Mouse (Mus musculus): ENCODE measurements at regions not wholly inside any gene's neighbourhood (a gene's known extent, or its start where the extent isn't known, plus 50 kb on each side); places are given as distances from the start of the nearest gene placed in this dataset.

GRCm38 (mm10) chr14:36499323-36499722 is 404.6 kb downstream of the 4930474N05Rik start:
- Histone ChIP-seq H3K27ac (ENCODE audit: low read length) (no peak overlapping the region), H3K4me3 (ENCODE audit: low read depth, low read length) (no peak overlapping the region), H3K27me3 (ENCODE audit: control insufficient read depth, insufficient read depth, low read length) (no peaks in the 10 kb centered on the region), H3K9ac (replicated peaks; ENCODE audit: low read depth, low read length) (no peak overlapping the region), H3K4me2 (replicated peaks; ENCODE audit: low read depth, low read length) (no peak overlapping the region), H3K36me3 (ENCODE audit: control insufficient read depth, insufficient read depth, low read length) (no peaks in the 10 kb centered on the region), H3K4me1 (ENCODE audit: control insufficient read depth, insufficient read depth, low read length) (no peaks in the 10 kb centered on the region), H3K9me3 (ENCODE audit: control insufficient read depth, low read depth, low read length) (no peaks in the 10 kb centered on the region)
- ATAC-seq (ENCODE audit: insufficient number of reproducible peaks, insufficient read depth, low FRiP score, low read depth): no peak
- 81% methylated on average over 2 of the region's 2 CpGs for WGBS

GRCm38 (mm10) chr14:36485499-36485898 is 390.8 kb downstream of the 4930474N05Rik start:
- no peak for ATAC-seq (ENCODE audit: insufficient number of reproducible peaks, insufficient read depth, low FRiP score, low read depth)
- Histone ChIP-seq H3K36me3 (ENCODE audit: control insufficient read depth, insufficient read depth, low read length) (no peaks in the 10 kb centered on the region), H3K4me3 (ENCODE audit: low read depth, low read length) (no peak overlapping the region), H3K9ac (replicated peaks; ENCODE audit: low read depth, low read length) (no peak overlapping the region), H3K27ac (ENCODE audit: low read length) (no peak overlapping the region), H3K9me3 (ENCODE audit: control insufficient read depth, low read depth, low read length) (no peaks in the 10 kb centered on the region), H3K4me1 (ENCODE audit: control insufficient read depth, insufficient read depth, low read length) (no peaks in the 10 kb centered on the region), H3K4me2 (replicated peaks; ENCODE audit: low read depth, low read length) (no peak overlapping the region), H3K27me3 (ENCODE audit: control insufficient read depth, insufficient read depth, low read length) (no peaks in the 10 kb centered on the region)

GRCm38 (mm10) chr14:36471617-36472016 is 376.9 kb downstream of the 4930474N05Rik start:
- H3K36me3 ChIP-seq (ENCODE audit: control insufficient read depth, insufficient read depth, low read length): no peaks in the 10 kb centered on the region
- WGBS: 66% methylated on average over 2 of the region's 2 CpGs
- no peak overlapping the region for H3K4me3 ChIP-seq (ENCODE audit: low read depth, low read length)
- no peaks in the 10 kb centered on the region for H3K27me3 ChIP-seq (ENCODE audit: control insufficient read depth, insufficient read depth, low read length)
- H3K4me1 ChIP-seq (ENCODE audit: control insufficient read depth, insufficient read depth, low read length): no peaks in the 10 kb centered on the region
- H3K9me3 ChIP-seq (ENCODE audit: control insufficient read depth, low read depth, low read length): no peaks in the 10 kb centered on the region
- no peak overlapping the region for H3K4me2 ChIP-seq (replicated peaks; ENCODE audit: low read depth, low read length)
- H3K9ac ChIP-seq (replicated peaks; ENCODE audit: low read depth, low read length): no peak overlapping the region
- H3K27ac ChIP-seq (ENCODE audit: low read length): no peak overlapping the region
- no peak for ATAC-seq (ENCODE audit: insufficient number of reproducible peaks, insufficient read depth, low FRiP score, low read depth)

GRCm38 (mm10) chr14:36470362-36470761 is 375.6 kb downstream of the 4930474N05Rik start:
- Histone ChIP-seq H3K9ac (replicated peaks; ENCODE audit: low read depth, low read length) (no peak overlapping the region), H3K27me3 (ENCODE audit: control insufficient read depth, insufficient read depth, low read length) (no peaks in the 10 kb centered on the region), H3K9me3 (ENCODE audit: control insufficient read depth, low read depth, low read length) (no peaks in the 10 kb centered on the region), H3K4me3 (ENCODE audit: low read depth, low read length) (no peak overlapping the region), H3K4me2 (replicated peaks; ENCODE audit: low read depth, low read length) (no peak overlapping the region), H3K27ac (ENCODE audit: low read length) (no peak overlapping the region), H3K4me1 (ENCODE audit: control insufficient read depth, insufficient read depth, low read length) (no peaks in the 10 kb centered on the region), H3K36me3 (ENCODE audit: control insufficient read depth, insufficient read depth, low read length) (no peaks in the 10 kb centered on the region)
- WGBS: 80% methylated on average over 1 of the region's 1 CpGs
- ATAC-seq (ENCODE audit: insufficient number of reproducible peaks, insufficient read depth, low FRiP score, low read depth): no peak

GRCm38 (mm10) chr14:36453049-36453448 is 358.3 kb downstream of the 4930474N05Rik start:
- H3K27ac ChIP-seq (ENCODE audit: low read length): no peak overlapping the region
- no peaks in the 10 kb centered on the region for H3K9me3 ChIP-seq (ENCODE audit: control insufficient read depth, low read depth, low read length)
- 79% methylated on average over 1 of the region's 1 CpGs for WGBS
- H3K4me2 ChIP-seq (replicated peaks; ENCODE audit: low read depth, low read length): no peak overlapping the region
- H3K4me1 ChIP-seq (ENCODE audit: control insufficient read depth, insufficient read depth, low read length): no peaks in the 10 kb centered on the region
- H3K4me3 ChIP-seq (ENCODE audit: low read depth, low read length): no peak overlapping the region
- H3K36me3 ChIP-seq (ENCODE audit: control insufficient read depth, insufficient read depth, low read length): no peaks in the 10 kb centered on the region
- ATAC-seq (ENCODE audit: insufficient number of reproducible peaks, insufficient read depth, low FRiP score, low read depth): no peak
- H3K27me3 ChIP-seq (ENCODE audit: control insufficient read depth, insufficient read depth, low read length): no peaks in the 10 kb centered on the region
- H3K9ac ChIP-seq (replicated peaks; ENCODE audit: low read depth, low read length): no peak overlapping the region

GRCm38 (mm10) chr14:36450126-36450525 is 355.4 kb downstream of the 4930474N05Rik start:
- Histone ChIP-seq H3K27ac (ENCODE audit: low read length) (no peak overlapping the region), H3K4me2 (replicated peaks; ENCODE audit: low read depth, low read length) (no peak overlapping the region), H3K9ac (replicated peaks; ENCODE audit: low read depth, low read length) (no peak overlapping the region), H3K9me3 (ENCODE audit: control insufficient read depth, low read depth, low read length) (no peaks in the 10 kb centered on the region), H3K4me3 (ENCODE audit: low read depth, low read length) (no peak overlapping the region), H3K36me3 (ENCODE audit: control insufficient read depth, insufficient read depth, low read length) (no peaks in the 10 kb centered on the region), H3K4me1 (ENCODE audit: control insufficient read depth, insufficient read depth, low read length) (no peaks in the 10 kb centered on the region), H3K27me3 (ENCODE audit: control insufficient read depth, insufficient read depth, low read length) (no peaks in the 10 kb centered on the region)
- no peak for ATAC-seq (ENCODE audit: insufficient number of reproducible peaks, insufficient read depth, low FRiP score, low read depth)

GRCm38 (mm10) chr14:36414656-36415273 is 320.0 kb downstream of the 4930474N05Rik start:
- no peak overlapping the region for H3K9ac ChIP-seq (replicated peaks; ENCODE audit: low read depth, low read length)
- H3K36me3 ChIP-seq (ENCODE audit: control insufficient read depth, insufficient read depth, low read length): no peaks in the 10 kb centered on the region
- no peaks in the 10 kb centered on the region for H3K9me3 ChIP-seq (ENCODE audit: control insufficient read depth, low read depth, low read length)
- H3K4me3 ChIP-seq (ENCODE audit: low read depth, low read length): no peak overlapping the region
- 83% methylated on average over 3 of the region's 3 CpGs for WGBS
- ATAC-seq (ENCODE audit: insufficient number of reproducible peaks, insufficient read depth, low FRiP score, low read depth): no peak
- no peak overlapping the region for H3K27ac ChIP-seq (ENCODE audit: low read length)
- no peaks in the 10 kb centered on the region for H3K4me1 ChIP-seq (ENCODE audit: control insufficient read depth, insufficient read depth, low read length)
- no peak overlapping the region for H3K4me2 ChIP-seq (replicated peaks; ENCODE audit: low read depth, low read length)
- H3K27me3 ChIP-seq (ENCODE audit: control insufficient read depth, insufficient read depth, low read length): no peaks in the 10 kb centered on the region

- no peak overlapping the region for H3K4me2 ChIP-seq (replicated peaks; ENCODE audit: low read depth, low read length)
- no peaks in the 10 kb centered on the region for H3K9me3 ChIP-seq (ENCODE audit: control insufficient read depth, low read depth, low read length)
- no peak overlapping the region for H3K4me3 ChIP-seq (ENCODE audit: low read depth, low read length)
- H3K36me3 ChIP-seq (ENCODE audit: control insufficient read depth, insufficient read depth, low read length): no peaks in the 10 kb centered on the region
- H3K27me3 ChIP-seq (ENCODE audit: control insufficient read depth, insufficient read depth, low read length): no peaks in the 10 kb centered on the region
- no peak for ATAC-seq (ENCODE audit: insufficient number of reproducible peaks, insufficient read depth, low FRiP score, low read depth)
- H3K4me1 ChIP-seq (ENCODE audit: control insufficient read depth, insufficient read depth, low read length): no peaks in the 10 kb centered on the region
- no peak overlapping the region for H3K27ac ChIP-seq (ENCODE audit: low read length)
- WGBS: 91% methylated on average over 1 of the region's 1 CpGs
- H3K9ac ChIP-seq (replicated peaks; ENCODE audit: low read depth, low read length): no peak overlapping the region
These were observed 319.5 kb downstream of the 4930474N05Rik start for GRCm38 (mm10) chr14:36414180-36414579.
